Mouse (Mus musculus): ENCODE results near the gene Gm1043. TPM values are rescaled to one million over a fixed set of nuclear protein-coding genes. Genes with fewer than 3 reads are reported as not detected.

The Gm1043 gene
- total RNA-seq, 2 experiments from 2014 or later, result 22.5 to 25.5 TPM

DNA sequence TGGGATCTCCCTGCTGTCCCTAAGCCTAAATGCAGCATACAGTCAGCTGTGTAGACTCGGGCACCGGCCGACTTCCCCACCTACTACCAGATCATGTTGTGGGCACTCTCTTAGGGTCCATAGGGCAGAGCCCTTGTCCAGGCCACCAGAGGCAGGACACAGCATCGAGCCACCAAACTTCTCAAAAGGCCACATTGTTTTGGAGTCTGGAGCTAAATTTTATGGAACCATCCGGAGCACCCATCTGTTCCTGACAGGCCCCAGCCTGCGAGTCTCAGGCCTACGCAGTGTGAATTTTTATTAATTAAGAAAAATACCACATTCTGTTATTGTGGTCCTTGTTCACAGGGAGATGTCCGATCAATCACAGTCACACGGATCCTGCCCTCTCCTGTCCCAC lies 94.7 kb downstream of the Gm1043 start:
- intact Hi-C loops (cut with DNase I), result loop anchor here (5.0 kb wide), 1 partner anchor 62 kb away; the partner anchor contains the start of gene Crmp1
- no peak for DNase-seq (ENCODE audit: extremely low spot score in 1 of 2, low spot score in 2 of 2)

- no peak for DNase-seq (ENCODE audit: extremely low spot score in 1 of 2, low spot score in 2 of 2)
- intact Hi-C loops (cut with DNase I), result no loop called here
Observed at GRCm38 (mm10) chr5:37180624-37181023, 95.5 kb downstream of the Gm1043 start.

GRCm38 (mm10) chr5:37184605-37185004 lies 99.4 kb downstream of the Gm1043 start:
- intact Hi-C loops (cut with DNase I), result no loop called here
- DNase-seq (ENCODE audit: extremely low spot score in 1 of 2, low spot score in 2 of 2), result no peak

GRCm38 (mm10) chr5:37190378-37190777 lies 105.2 kb downstream of the Gm1043 start:
- no peak for DNase-seq (ENCODE audit: extremely low spot score in 1 of 2, low spot score in 2 of 2)
- intact Hi-C loops (cut with DNase I), result no loop called here

GRCm38 (mm10) chr5:37196196-37196595 lies 111.0 kb downstream of the Gm1043 start:
- DNase-seq (ENCODE audit: extremely low spot score in 1 of 2, low spot score in 2 of 2), result no peak
- intact Hi-C loops (cut with DNase I), result no loop called here

DNA sequence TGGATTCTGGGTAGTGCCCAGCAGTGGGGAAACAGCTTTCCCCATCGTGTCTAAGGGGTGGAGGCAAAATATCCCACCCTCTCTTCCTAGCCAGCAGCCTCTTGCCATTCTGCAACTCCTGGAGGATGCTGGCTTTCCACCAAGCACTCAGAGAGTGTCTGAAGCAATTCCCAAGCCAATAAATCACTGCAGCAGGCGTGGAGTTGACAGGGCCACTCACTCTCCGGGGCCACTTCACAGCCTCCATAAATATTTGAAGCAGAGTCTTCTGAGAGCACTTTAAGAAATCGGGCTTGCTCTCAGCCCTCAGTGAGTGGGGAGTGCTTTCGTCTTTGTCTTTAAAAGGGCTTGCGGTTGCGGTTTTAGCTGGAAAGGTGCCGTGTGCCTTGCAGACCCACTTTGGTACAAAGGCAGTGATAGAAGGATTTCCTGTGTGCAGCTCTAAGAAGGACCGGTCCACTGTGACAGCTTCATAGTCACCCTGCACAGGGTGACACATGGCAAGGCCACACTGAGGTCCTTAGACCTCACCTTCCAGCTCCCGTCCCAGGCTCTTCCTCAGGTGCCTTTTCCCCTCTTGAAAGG lies 111.6 kb downstream of the Gm1043 start:
- DNase-seq (ENCODE audit: extremely low spot score in 1 of 2, low spot score in 2 of 2), result no peak
- intact Hi-C loops (cut with DNase I), result no loop called here

DNA sequence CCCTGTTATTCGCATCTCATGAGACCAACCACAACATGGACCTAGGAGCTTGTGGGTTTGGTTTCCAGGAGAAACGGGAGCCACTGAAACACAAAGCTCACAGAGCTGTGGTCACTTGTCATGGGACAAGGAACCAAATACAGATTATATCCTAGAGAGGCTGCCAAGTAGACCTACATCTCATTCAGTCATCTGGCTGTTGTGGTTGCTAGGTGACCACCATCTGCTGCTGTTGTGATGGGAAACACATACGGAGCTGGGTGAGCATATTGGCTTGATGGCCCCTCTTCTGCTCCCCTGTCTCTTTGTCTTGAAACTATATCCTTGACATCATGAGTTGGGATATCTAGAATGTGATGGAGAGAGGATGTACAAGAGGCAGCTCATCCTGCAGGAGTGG lies 112.3 kb downstream of the Gm1043 start:
- DNase-seq (ENCODE audit: extremely low spot score in 1 of 2, low spot score in 2 of 2), result no peak
- intact Hi-C loops (cut with DNase I), result no loop called here

DNA sequence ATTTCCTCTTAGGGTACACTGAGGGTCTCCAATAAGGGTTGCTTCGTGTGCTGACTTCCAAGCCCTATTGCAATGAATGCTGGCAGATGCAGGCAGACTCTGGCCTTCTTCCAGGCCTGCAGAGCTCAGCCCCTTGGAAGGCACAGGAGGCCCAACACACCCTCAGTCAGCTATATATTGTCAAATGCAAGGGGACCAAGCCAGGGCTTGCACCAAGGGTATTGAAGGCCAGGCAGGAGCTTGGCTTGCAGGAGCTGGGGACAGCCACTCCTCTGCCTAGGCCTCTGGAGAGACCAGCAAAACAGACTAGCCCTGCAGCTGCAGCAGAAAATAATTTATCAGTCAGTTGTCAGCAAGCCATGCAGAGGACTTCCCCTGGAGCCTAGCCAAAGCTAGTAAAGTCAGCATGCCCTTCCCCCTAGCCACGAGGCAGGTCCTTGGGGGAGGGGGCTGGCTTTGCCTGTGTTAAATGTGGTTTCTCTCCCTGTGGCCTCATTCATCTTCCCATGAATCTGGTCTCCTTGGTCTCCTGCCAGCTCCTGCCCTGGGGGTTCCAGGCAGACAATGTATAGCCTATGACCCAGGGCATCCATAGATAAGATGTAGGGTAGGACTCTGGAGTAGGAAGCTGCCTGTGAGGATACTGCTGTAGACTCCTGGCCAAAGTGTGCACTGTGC lies 113.0 kb downstream of the Gm1043 start:
- DNase-seq (ENCODE audit: extremely low spot score in 1 of 2, low spot score in 2 of 2), result no peak
- intact Hi-C loops (cut with DNase I), result no loop called here

GRCm38 (mm10) chr5:37202285-37202684 lies 117.1 kb downstream of the Gm1043 start:
- DNase-seq (ENCODE audit: extremely low spot score in 1 of 2, low spot score in 2 of 2), result no peak
- intact Hi-C loops (cut with DNase I), result no loop called here

- intact Hi-C loops (cut with DNase I), result no loop called here
Observed at GRCm38 (mm10) chr5:37204886-37205285, 119.7 kb downstream of the Gm1043 start.

GRCm38 (mm10) chr5:37205420-37205819 lies 120.2 kb downstream of the Gm1043 start:
- DNase-seq (ENCODE audit: extremely low spot score in 1 of 2, low spot score in 2 of 2), result no peak
- intact Hi-C loops (cut with DNase I), result no loop called here

More at GRCm38 (mm10) chr5:37204886-37205285, 119.7 kb downstream of the Gm1043 start:
- DNase-seq (ENCODE audit: extremely low spot score in 1 of 2, low spot score in 2 of 2), result no peak

GRCm38 (mm10) chr5:37206364-37206763 lies 121.2 kb downstream of the Gm1043 start:
- intact Hi-C loops (cut with DNase I), result no loop called here
- DNase-seq (ENCODE audit: extremely low spot score in 1 of 2, low spot score in 2 of 2), result no peak

DNA sequence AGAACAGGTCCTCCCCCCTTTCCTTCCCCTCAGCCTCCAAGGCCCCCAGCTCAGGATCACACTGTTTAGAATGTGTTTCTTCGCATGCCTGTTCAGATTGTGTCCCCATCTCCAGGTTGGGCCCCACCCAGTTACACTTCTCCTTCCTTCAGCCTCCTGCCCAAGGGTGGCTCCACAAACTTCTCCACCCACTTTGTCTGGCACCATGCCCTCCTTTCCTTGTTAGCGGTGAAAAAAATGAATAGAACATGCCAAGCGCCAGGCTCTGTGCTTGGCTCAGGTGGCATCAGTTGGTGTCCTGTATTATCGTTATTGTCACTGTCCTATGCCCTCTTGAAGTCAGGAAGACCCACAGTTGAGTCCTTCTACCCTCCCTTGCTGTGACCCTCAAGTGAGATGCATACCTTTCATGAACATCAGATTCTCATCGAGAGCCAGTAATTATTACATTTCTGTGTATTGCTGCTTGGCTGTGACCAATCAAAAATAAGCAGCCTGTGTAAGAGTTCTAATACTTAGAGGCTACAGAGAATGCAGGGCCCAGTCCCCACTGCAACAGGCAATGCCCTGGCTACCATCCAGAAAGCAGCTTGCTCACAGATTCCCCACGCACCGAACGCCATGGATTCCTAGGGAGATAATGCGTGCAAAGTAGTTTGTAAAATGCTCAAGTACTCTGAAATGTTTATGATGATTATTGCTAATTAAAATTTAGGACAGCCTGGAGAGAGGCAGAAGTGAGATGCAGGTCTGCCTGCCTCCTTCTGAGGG lies 128.0 kb downstream of the Gm1043 start:
- intact Hi-C loops (cut with DNase I), result no loop called here
- no peak for DNase-seq (ENCODE audit: extremely low spot score in 1 of 2, low spot score in 2 of 2)

DNA sequence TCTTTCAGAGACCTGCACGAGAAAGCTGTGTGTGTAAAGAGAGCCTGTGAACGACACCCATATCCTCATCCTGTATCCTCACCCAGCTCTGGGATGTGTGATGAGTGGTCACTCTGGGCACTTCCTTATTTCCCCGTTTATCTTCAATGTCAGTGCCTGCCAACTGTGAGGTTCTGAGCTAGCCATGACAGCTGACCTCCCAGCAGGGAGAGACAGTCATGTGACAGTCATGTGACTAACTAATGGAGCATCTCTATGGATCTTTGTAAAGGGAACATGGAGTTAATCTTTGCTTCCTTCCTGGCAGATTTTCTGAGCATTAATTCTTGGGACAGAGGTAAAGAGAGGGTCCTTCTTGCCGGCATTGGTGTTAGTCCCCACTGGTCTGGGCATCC lies 128.5 kb downstream of the Gm1043 start:
- no peak for DNase-seq (ENCODE audit: extremely low spot score in 1 of 2, low spot score in 2 of 2)
- intact Hi-C loops (cut with DNase I), result no loop called here

DNA sequence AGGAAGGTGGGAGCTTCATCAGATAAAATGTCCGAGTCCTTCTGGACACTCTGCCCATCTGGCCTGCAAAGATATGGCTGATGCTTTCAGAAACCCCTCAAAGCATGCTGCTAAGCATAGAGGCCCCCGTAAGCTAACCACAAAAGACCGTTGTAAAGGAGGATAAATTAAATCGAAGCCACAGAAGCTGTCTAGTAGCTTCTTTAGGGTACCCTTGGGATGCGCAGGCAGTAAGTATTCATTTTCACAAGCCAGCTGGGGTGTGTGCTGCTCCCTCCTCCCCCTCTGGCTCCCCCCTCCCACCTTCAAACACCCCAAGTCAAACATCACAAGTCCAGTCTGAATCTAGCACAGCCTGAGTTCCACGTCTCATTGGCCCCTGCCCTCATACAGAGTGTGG lies 129.4 kb downstream of the Gm1043 start:
- DNase-seq (ENCODE audit: extremely low spot score in 1 of 2, low spot score in 2 of 2), result no peak
- intact Hi-C loops (cut with DNase I), result no loop called here

DNA sequence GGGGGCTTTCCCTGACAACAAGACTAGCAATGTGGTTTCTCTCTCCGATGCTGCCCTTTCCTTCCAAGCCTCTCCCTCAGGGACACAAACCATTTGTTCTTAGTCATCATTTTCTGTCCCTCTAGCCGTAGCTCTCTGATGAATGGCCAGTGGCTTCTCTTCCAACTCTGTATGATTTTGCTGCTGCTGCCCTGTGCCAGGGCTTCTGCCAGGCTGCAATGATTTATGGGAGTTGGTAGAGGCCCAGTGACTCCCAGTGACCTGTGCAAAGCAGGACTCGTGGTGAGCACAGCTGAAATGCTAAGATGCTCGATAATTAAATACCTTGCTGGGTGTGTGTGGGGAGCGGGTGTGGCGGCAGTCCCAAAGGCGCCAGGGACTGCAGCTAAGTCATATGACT lies 130.1 kb downstream of the Gm1043 start:
- intact Hi-C loops (cut with DNase I), result no loop called here
- DNase-seq (ENCODE audit: extremely low spot score in 1 of 2, low spot score in 2 of 2), result no peak

DNA sequence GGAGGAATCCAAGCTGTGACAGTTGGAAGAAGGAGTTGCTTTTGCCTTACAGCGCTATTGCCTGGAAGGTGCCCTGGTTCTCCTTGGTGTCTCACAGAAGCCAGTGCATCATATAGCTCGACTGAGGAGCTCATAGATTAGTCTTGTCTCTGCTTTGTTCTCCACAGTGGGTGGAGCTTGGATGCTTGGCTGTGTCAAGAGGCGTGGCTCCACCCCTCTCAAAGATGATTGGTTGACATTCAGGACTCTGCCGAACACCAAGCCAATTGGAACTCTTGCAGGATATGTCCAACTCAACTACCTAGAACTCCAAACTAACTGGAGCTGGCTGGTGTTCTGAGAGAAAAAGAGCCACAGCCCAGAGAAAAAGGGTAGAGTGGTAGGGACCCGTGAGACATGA lies 134.4 kb downstream of the Gm1043 start:
- intact Hi-C loops (cut with DNase I), result no loop called here
- no peak for DNase-seq (ENCODE audit: extremely low spot score in 1 of 2, low spot score in 2 of 2)

DNA sequence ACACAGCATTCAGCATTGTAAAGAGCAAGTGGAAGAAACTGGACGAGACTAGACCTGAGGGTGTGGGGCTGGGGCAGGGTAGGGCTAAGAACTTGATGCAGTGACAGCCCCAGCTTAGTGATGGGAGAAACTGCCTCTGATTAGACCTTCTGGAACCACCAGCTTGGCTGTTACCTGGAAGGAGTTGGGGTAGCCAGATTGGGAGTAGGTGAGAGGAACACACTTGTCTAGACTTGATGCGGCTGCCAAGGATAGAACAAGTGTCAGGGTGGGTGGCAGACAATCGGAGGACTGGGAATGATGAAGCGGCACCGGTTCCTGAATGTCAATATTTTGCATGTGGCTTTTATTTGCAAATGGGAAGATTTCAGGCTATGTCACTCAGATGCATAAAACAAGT lies 135.4 kb downstream of the Gm1043 start:
- DNase-seq (ENCODE audit: extremely low spot score in 1 of 2, low spot score in 2 of 2), result no peak
- intact Hi-C loops (cut with DNase I), result no loop called here

- no peak for DNase-seq (ENCODE audit: extremely low spot score in 1 of 2, low spot score in 2 of 2)
- intact Hi-C loops (cut with DNase I), result no loop called here
Observed at GRCm38 (mm10) chr5:37221563-37221962, 136.4 kb downstream of the Gm1043 start.

DNA sequence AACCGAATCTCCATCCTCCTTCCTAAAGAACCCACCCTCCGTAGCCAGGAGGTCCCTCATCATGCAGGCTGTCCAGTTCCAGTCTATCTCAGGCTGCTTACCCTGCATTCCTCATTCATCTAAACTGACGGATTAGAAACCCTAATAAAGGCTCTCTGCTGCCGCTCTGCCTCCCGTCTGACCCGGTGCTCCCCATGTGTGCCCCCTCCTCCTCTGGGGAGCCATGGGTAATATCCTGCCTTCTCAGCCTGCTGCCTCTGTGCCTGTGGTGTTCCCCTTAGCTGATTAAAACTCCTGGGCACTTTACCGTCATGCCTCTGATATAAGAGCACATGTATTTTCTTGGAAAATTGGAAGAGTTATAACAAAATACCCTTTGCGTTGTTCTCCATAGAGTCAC lies 137.1 kb downstream of the Gm1043 start:
- intact Hi-C loops (cut with DNase I), result no loop called here
- DNase-seq (ENCODE audit: extremely low spot score in 1 of 2, low spot score in 2 of 2), result no peak

All from left cerebral cortex, postnatal 10 days (tissue).